Mouse (Mus musculus): ENCODE data around the gene Rpl13a. TPM values are rescaled to one million over a fixed set of nuclear protein-coding genes. Genes with fewer than 3 reads are reported as not detected.
"Not testable (repeated sequence)": the region's sequence is repeated elsewhere in the genome, so short reads cannot be mapped to it uniquely, and the experiment has no call there.

Gene Rpl13a
- polyA plus RNA-seq, 1 experiment from 2014 or later = 1,253 TPM

GRCm38 (mm10) chr7:45154096-45154992 lies 25.8 kb upstream of the Rpl13a start, which contains the start of the genes Pih1d1 and Aldh16a1:
TSS of gene Pih1d1 (plus strand) at chr7:45154303.
TSS of gene Aldh16a1 (minus strand) at chr7:45154584.
- peaks cover 8% of the 10 kb centered on the region for H3K4me1 ChIP-seq (ENCODE audit: control insufficient read depth, insufficient read depth, low read length)
- H3K9ac ChIP-seq (ENCODE audit: low read length) = peak within 1 kb of the TSS; percentile 83
- H3K36me3 ChIP-seq (ENCODE audit: control insufficient read depth, insufficient read depth, low read length) = peaks cover 17% of the 10 kb centered on the region; the same call in 1 of the 2 replicates
- 5% methylated on average over 67 of the region's 69 CpGs for WGBS
- H3K27ac ChIP-seq (ENCODE audit: low read depth, low read length) = peak within 1 kb of the TSS; percentile 89
- ATAC-seq (peak; percentile 97), DNase-seq (ENCODE audit: low spot score) (peak; percentile 98)
- H3K4me3 ChIP-seq (ENCODE audit: low read depth, low read length) = peak within 1 kb of the TSS; percentile 50
- H3K9me3 ChIP-seq (replicated peaks; ENCODE audit: control insufficient read depth, low read length) = no peaks in the 10 kb centered on the region
- H3K27me3 ChIP-seq (replicated peaks; ENCODE audit: control insufficient read depth, insufficient read depth, low read length) = no peaks in the 10 kb centered on the region
- H3K4me2 ChIP-seq (ENCODE audit: low read length) = peak within 1 kb of the TSS; percentile 84

- Histone ChIP-seq H3K27ac (ENCODE audit: low read depth, low read length) (peak overlapping the region; percentile 89), H3K9ac (ENCODE audit: low read length) (peak overlapping the region; percentile 83), H3K4me2 (ENCODE audit: low read length) (peak overlapping the region; percentile 84), H3K4me3 (ENCODE audit: low read depth, low read length) (peak overlapping the region; percentile 50), H3K9me3 (replicated peaks; ENCODE audit: control insufficient read depth, low read length) (no peaks in the 10 kb centered on the region), H3K36me3 (ENCODE audit: control insufficient read depth, insufficient read depth, low read length) (peaks cover 9% of the 10 kb centered on the region; the same call in 1 of the 2 replicates), H3K27me3 (replicated peaks; ENCODE audit: control insufficient read depth, insufficient read depth, low read length) (no peaks in the 10 kb centered on the region), H3K4me1 (ENCODE audit: control insufficient read depth, insufficient read depth, low read length) (peaks cover 8% of the 10 kb centered on the region)
- WGBS = 3% methylated on average over 5 of the region's 5 CpGs
- DNase-seq (ENCODE audit: low spot score) (no peak), ATAC-seq (0 out of 2 replicates have a peak, but pooled peaks have one; percentile 0)
Observed at GRCm38 (mm10) chr7:45153586-45153985, 25.0 kb upstream of the Rpl13a start.

- not testable (repeated sequence) for H3K27ac ChIP-seq (ENCODE audit: low read depth, low read length); ATAC-seq; H3K4me3 ChIP-seq (ENCODE audit: low read depth, low read length); H3K9me3 ChIP-seq (replicated peaks; ENCODE audit: control insufficient read depth, low read length); H3K4me1 ChIP-seq (ENCODE audit: control insufficient read depth, insufficient read depth, low read length); H3K36me3 ChIP-seq (ENCODE audit: control insufficient read depth, insufficient read depth, low read length); H3K27me3 ChIP-seq (replicated peaks; ENCODE audit: control insufficient read depth, insufficient read depth, low read length); H3K4me2 ChIP-seq (ENCODE audit: low read length); DNase-seq (ENCODE audit: low spot score); H3K9ac ChIP-seq (ENCODE audit: low read length)
- 93% methylated on average over 2 of the region's 2 CpGs for WGBS
Observed at GRCm38 (mm10) chr7:45153052-45153451, 24.5 kb upstream of the Rpl13a start.

GRCm38 (mm10) chr7:45151303-45151702 lies 22.7 kb upstream of the Rpl13a start:
- ATAC-seq (no peak), DNase-seq (ENCODE audit: low spot score) (no peak)
- peak overlapping the region; percentile 9; the same call in 1 of the 2 replicates for H3K9ac ChIP-seq (ENCODE audit: low read length)
- H3K27ac ChIP-seq (ENCODE audit: low read depth, low read length) = no peak overlapping the region
- H3K4me1 ChIP-seq (ENCODE audit: control insufficient read depth, insufficient read depth, low read length) = peaks cover 8% of the 10 kb centered on the region
- no peak overlapping the region for H3K4me3 ChIP-seq (ENCODE audit: low read depth, low read length)
- WGBS = 45% methylated on average over 11 of the region's 11 CpGs
- 0 out of 2 replicates have a peak, but pooled peaks cover 5% of the 10 kb centered on the region for H3K36me3 ChIP-seq (ENCODE audit: control insufficient read depth, insufficient read depth, low read length)
- H3K9me3 ChIP-seq (replicated peaks; ENCODE audit: control insufficient read depth, low read length) = no peaks in the 10 kb centered on the region
- H3K4me2 ChIP-seq (ENCODE audit: low read length) = no peak overlapping the region
- no peaks in the 10 kb centered on the region for H3K27me3 ChIP-seq (replicated peaks; ENCODE audit: control insufficient read depth, insufficient read depth, low read length)

- H3K9ac ChIP-seq (ENCODE audit: low read length) = peak overlapping the region; percentile 30; the same call in 1 of the 2 replicates
- no peak overlapping the region for H3K4me3 ChIP-seq (ENCODE audit: low read depth, low read length)
- DNase-seq (ENCODE audit: low spot score) (no peak), ATAC-seq (no peak)
- no peaks in the 10 kb centered on the region for H3K27me3 ChIP-seq (replicated peaks; ENCODE audit: control insufficient read depth, insufficient read depth, low read length)
- no peak overlapping the region for H3K27ac ChIP-seq (ENCODE audit: low read depth, low read length)
- 0 out of 2 replicates have a peak, but pooled peaks cover 7% of the 10 kb centered on the region for H3K36me3 ChIP-seq (ENCODE audit: control insufficient read depth, insufficient read depth, low read length)
- no peaks in the 10 kb centered on the region for H3K9me3 ChIP-seq (replicated peaks; ENCODE audit: control insufficient read depth, low read length)
- no peak overlapping the region for H3K4me2 ChIP-seq (ENCODE audit: low read length)
- H3K4me1 ChIP-seq (ENCODE audit: control insufficient read depth, insufficient read depth, low read length) = peaks cover 8% of the 10 kb centered on the region
- 76% methylated on average over 4 of the region's 4 CpGs for WGBS
Observed at GRCm38 (mm10) chr7:45150321-45150720, 21.8 kb upstream of the Rpl13a start.

- Histone ChIP-seq H3K4me3 (ENCODE audit: low read depth, low read length) (no peak overlapping the region), H3K36me3 (ENCODE audit: control insufficient read depth, insufficient read depth, low read length) (0 out of 2 replicates have a peak, but pooled peaks cover 12% of the 10 kb centered on the region), H3K4me2 (ENCODE audit: low read length) (no peak overlapping the region), H3K27ac (ENCODE audit: low read depth, low read length) (no peak overlapping the region), H3K9ac (ENCODE audit: low read length) (no peak overlapping the region), H3K9me3 (replicated peaks; ENCODE audit: control insufficient read depth, low read length) (no peaks in the 10 kb centered on the region), H3K27me3 (replicated peaks; ENCODE audit: control insufficient read depth, insufficient read depth, low read length) (no peaks in the 10 kb centered on the region), H3K4me1 (ENCODE audit: control insufficient read depth, insufficient read depth, low read length) (peaks cover 8% of the 10 kb centered on the region)
- DNase-seq (ENCODE audit: low spot score) (no peak), ATAC-seq (no peak)
- 27% methylated on average over 6 of the region's 6 CpGs for WGBS
Observed at GRCm38 (mm10) chr7:45149545-45149944, 21.0 kb upstream of the Rpl13a start.

- H3K4me2 ChIP-seq (ENCODE audit: low read length) = no peak overlapping the region
- no peak for ATAC-seq
- H3K27me3 ChIP-seq (replicated peaks; ENCODE audit: control insufficient read depth, insufficient read depth, low read length) = no peaks in the 10 kb centered on the region
- 0 out of 2 replicates have a peak, but pooled peaks cover 16% of the 10 kb centered on the region for H3K36me3 ChIP-seq (ENCODE audit: control insufficient read depth, insufficient read depth, low read length)
- H3K9me3 ChIP-seq (replicated peaks; ENCODE audit: control insufficient read depth, low read length) = no peaks in the 10 kb centered on the region
- no peak for DNase-seq (ENCODE audit: low spot score)
- WGBS = 73% methylated on average over 4 of the region's 4 CpGs
- H3K9ac ChIP-seq (ENCODE audit: low read length) = no peak overlapping the region
- no peak overlapping the region for H3K4me3 ChIP-seq (ENCODE audit: low read depth, low read length)
- no peak overlapping the region; the same call in 1 of the 2 replicates for H3K27ac ChIP-seq (ENCODE audit: low read depth, low read length)
- H3K4me1 ChIP-seq (ENCODE audit: control insufficient read depth, insufficient read depth, low read length) = peaks cover 7% of the 10 kb centered on the region
Observed at GRCm38 (mm10) chr7:45148534-45149098, 20.1 kb upstream of the Rpl13a start.

GRCm38 (mm10) chr7:45147899-45148298 lies 19.3 kb upstream of the Rpl13a start:
- 93% methylated on average over 11 of the region's 11 CpGs for WGBS
- H3K9ac ChIP-seq (ENCODE audit: low read length) = no peak overlapping the region
- no peak overlapping the region for H3K4me3 ChIP-seq (ENCODE audit: low read depth, low read length)
- H3K36me3 ChIP-seq (ENCODE audit: control insufficient read depth, insufficient read depth, low read length) = 0 out of 2 replicates have a peak, but pooled peaks cover 16% of the 10 kb centered on the region
- H3K4me2 ChIP-seq (ENCODE audit: low read length) = no peak overlapping the region
- ATAC-seq (no peak), DNase-seq (ENCODE audit: low spot score) (no peak)
- H3K27me3 ChIP-seq (replicated peaks; ENCODE audit: control insufficient read depth, insufficient read depth, low read length) = no peaks in the 10 kb centered on the region
- H3K9me3 ChIP-seq (replicated peaks; ENCODE audit: control insufficient read depth, low read length) = no peaks in the 10 kb centered on the region
- H3K4me1 ChIP-seq (ENCODE audit: control insufficient read depth, insufficient read depth, low read length) = 0 out of 2 replicates have a peak, but pooled peaks cover 4% of the 10 kb centered on the region
- no peak overlapping the region for H3K27ac ChIP-seq (ENCODE audit: low read depth, low read length)
